Mouse (Mus musculus) erythroblast, embryonic 14.5 days (primary cell): ENCODE measurements around the gene Meis2. TPM values are rescaled to one million over a fixed set of nuclear protein-coding genes. Genes with fewer than 3 reads are reported as not detected.

ENCODE experiments used
- H3K27me3 ChIP-seq: 2 replicates; pipeline ENCODE4 v1.6.1; 2012; ENCODE audit warnings: inconsistent platforms; ENCODE audit not compliant: control insufficient read depth
- H3K36me3 ChIP-seq: 2 replicates; pipeline ENCODE4 v1.6.1; 2012; ENCODE audit warnings: mild to moderate bottlenecking, inconsistent platforms; ENCODE audit not compliant: control insufficient read depth
- H3K4me1 ChIP-seq: 2 replicates; pipeline ENCODE4 v1.6.1; 2012; ENCODE audit warnings: inconsistent platforms; ENCODE audit not compliant: control insufficient read depth
- H3K4me3 ChIP-seq: replicated peaks from 2 replicates; pipeline ENCODE3; 2012; ENCODE audit warnings: moderate library complexity, mild to moderate bottlenecking, inconsistent platforms
- H3K9me3 ChIP-seq: 2 replicates; pipeline ENCODE4 v1.6.1; 2012; ENCODE audit warnings: low read length, inconsistent platforms, mixed read lengths; ENCODE audit not compliant: control insufficient read depth
- GATA1 ChIP-seq: IDR thresholded peaks from 2 replicates; pipeline ENCODE4 v1.6.1; 2012; ENCODE audit warnings: low read length, inconsistent platforms, mixed read lengths
- TAL1 ChIP-seq: IDR thresholded peaks from 3 replicates; pipeline ENCODE4 v1.6.1; 2012; ENCODE audit warnings: low read length, inconsistent platforms, mixed read lengths
- polyA plus RNA-seq: library from polyadenylated mRNA; stranded (reverse); fragments of >175 nt; gene quantifications from 2 replicates; pipeline ENCODE4 v1.2.3, GENCODE M21; 2012

The Meis2 gene
- polyA plus RNA-seq, 1 experiment = not detected

DNA sequence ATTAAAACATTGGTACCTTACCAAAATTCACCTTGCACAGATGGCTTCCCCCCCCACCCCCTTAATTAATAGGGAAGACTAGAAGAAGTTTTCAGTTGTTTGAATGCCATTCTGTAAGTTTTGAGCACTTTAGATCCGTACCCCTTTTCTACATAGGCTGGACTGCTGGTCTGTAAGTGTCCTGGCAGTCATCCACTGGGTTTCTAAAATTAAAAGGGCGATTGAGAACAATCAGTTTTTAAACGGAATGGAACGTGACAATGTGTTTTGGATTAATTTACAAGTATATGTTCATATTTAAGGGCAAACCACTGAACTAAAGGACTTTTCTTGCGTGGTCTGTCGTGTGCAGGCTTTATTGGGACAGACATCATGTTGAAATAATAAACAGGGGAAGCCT lies 141.2 kb downstream of the Meis2 start:
- H3K27me3 ChIP-seq = no peaks in the 10 kb centered on the region
- H3K9me3 ChIP-seq = no peaks in the 10 kb centered on the region
- no peak overlapping the region for H3K4me3 ChIP-seq
- TF ChIP-seq GATA1 (no peak), TAL1 (no peak)
- no peaks in the 10 kb centered on the region for H3K4me1 ChIP-seq
- H3K36me3 ChIP-seq = no peaks in the 10 kb centered on the region

DNA sequence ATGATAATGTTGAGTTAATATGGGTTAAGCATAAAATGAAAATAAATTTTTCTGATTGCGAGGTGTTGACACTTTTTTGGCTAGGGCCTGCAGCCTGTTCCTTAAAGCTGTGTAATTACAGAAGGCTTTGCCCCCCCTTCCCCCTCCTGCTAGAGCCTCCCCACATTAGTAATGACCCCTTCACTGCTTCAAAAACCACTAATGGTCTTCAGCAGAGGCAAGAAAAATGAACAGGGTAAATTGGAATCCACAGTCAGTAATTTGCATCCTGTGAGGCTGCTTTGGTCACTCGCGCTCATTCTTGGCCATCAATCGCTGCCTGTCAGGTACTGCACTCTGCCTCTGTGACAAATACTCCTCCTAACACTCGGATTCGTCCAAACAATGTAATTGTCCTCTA lies 142.4 kb downstream of the Meis2 start:
- H3K4me3 ChIP-seq = no peak overlapping the region
- H3K4me1 ChIP-seq = no peaks in the 10 kb centered on the region
- no peaks in the 10 kb centered on the region for H3K9me3 ChIP-seq
- TF ChIP-seq TAL1 (no peak), GATA1 (no peak)
- H3K27me3 ChIP-seq = no peaks in the 10 kb centered on the region
- no peaks in the 10 kb centered on the region for H3K36me3 ChIP-seq

DNA sequence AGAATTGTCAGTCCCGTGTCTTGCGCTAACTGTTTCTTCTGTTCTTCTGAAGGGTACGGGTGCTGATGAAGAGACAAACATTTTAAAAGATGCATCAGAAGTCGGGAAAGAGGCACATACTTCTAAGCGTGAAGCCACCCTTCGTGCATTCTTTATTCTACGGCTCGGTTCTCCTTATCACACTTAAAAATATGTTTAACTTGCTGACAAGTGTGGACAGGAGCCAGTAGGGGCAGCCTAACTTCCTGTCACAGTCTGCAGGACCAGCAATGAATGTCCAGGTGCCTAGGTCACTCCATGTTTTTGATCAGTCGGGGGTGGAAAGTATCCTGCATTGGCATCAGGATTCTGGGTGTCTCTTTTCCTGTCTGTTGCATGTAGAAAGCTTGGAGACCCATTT lies 144.0 kb downstream of the Meis2 start:
- Histone ChIP-seq H3K27me3 (no peaks in the 10 kb centered on the region), H3K36me3 (no peaks in the 10 kb centered on the region), H3K9me3 (no peaks in the 10 kb centered on the region), H3K4me3 (no peak overlapping the region), H3K4me1 (no peaks in the 10 kb centered on the region)
- TF ChIP-seq GATA1 (no peak), TAL1 (no peak)

DNA sequence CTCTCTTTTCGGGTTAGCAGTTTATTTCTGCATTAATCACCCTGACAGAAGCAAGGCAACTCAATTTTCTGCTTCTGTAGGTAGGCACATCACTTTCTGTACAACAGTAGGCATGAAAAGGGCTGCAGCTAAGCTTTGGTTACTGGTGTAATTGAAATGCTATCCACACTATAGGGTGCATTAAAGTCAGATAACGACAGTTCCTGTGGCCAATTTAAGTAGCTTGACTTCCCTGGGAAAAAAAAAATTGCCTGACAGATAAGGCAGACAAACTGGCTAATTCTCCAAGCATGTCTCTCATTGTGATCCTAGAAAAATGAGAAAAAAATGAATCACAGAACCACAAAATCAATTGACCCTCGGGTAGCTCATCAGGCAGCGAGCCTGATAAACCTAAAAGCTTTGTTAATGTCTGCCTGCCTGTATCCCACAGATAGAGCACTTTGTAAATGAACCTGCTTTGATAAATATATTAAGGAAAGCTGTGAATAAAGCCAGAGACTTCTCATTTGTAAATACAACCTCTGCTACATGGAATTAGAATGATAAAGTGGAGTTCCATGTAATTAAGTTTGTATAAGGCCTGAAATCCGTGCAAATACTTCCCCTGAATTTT lies 145.2 kb downstream of the Meis2 start:
- no peak for TF ChIP-seq TAL1
- no peak for TF ChIP-seq GATA1
- Histone ChIP-seq H3K4me3 (no peak overlapping the region), H3K36me3 (no peaks in the 10 kb centered on the region), H3K4me1 (no peaks in the 10 kb centered on the region), H3K9me3 (no peaks in the 10 kb centered on the region), H3K27me3 (no peaks in the 10 kb centered on the region)

DNA sequence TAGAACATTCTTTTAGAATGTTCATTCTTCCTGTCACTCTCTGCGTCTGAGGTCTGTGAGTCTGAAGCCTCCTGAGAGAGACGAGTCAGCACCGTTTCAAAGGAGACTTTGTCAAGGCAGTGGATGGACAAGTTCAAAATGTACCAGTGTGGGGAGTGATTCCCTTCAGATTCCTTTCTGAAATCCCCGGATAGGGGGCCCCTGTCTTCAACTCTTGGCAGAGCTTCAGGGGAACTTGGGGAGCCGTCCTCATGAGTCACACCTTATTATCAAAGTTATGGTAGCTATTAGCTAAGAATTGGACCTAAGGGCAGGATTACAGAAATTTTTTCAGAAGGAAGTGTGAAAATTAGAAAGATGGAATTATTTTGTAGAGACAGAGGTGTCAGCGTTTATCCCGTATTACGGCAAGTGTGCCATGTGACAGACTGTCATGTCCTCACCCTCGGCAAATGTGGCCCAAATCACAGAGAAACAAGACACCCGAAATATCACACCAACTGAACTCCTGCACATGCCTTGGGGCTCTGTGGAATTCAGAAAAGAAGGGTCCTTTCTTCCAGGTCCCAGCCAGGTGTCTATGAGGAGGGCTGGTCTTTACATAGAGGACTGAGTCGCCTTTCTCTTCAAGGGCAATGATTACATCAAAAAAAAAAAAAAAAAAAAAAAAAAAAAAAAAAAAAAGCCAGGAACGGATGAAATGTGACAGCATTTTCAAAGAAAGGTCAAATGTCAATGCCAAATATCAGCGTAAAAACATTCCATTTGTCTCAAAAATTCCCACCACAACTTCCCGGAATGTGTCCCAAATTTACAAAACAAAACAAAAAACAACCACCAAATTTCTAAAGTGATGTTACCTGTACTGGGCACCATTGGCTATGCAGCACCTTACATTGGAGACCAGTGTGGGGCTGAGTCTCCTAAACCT lies 146.2 kb downstream of the Meis2 start:
- no peak overlapping the region for H3K4me3 ChIP-seq
- H3K4me1 ChIP-seq = no peaks in the 10 kb centered on the region
- H3K9me3 ChIP-seq = no peaks in the 10 kb centered on the region
- TF ChIP-seq GATA1 (no peak), TAL1 (no peak)
- H3K36me3 ChIP-seq = no peaks in the 10 kb centered on the region
- H3K27me3 ChIP-seq = no peaks in the 10 kb centered on the region

DNA sequence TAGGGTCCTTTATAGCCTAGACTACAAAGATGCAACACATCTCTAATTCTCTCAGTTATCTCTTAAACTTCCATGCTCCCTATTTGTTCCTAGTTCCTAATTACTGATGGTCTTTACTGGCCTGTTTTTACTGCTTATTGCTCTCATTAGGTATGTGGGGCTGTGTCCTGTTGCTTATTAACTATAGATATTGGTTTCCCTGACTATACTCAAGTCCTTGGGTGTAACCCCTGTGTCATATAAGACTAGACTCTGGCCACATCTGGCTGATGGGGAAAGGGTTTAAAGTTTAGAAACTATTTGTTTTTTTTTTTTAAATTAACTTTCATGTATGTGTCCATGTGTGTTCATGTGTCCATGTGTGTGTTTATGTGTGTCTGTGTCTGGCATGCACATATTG lies 147.1 kb downstream of the Meis2 start:
- Histone ChIP-seq H3K36me3 (no peaks in the 10 kb centered on the region), H3K9me3 (no peaks in the 10 kb centered on the region), H3K27me3 (no peaks in the 10 kb centered on the region), H3K4me3 (no peak overlapping the region), H3K4me1 (no peaks in the 10 kb centered on the region)
- TF ChIP-seq GATA1 (no peak), TAL1 (no peak)

DNA sequence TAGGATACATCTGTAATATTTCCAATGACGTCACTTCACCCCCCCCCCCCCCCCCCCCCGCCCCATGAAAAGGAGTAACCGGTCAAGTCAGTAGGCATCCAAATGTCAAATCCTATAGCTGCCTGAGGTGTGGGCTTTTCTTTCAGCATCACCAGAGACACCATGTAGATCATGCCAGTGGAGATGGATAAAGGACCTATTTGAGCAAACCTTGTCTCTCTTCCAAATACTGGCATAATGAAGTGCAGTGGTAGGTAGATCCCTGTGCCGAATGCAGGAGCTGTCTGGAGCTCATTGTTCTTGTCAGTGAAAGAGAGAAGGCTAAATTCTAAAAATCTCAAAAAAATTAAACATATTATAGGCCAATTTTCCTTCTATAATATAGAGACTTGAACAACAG lies 151.1 kb downstream of the Meis2 start:
- H3K9me3 ChIP-seq = no peaks in the 10 kb centered on the region
- H3K4me1 ChIP-seq = no peaks in the 10 kb centered on the region
- H3K27me3 ChIP-seq = no peaks in the 10 kb centered on the region
- no peak overlapping the region for H3K4me3 ChIP-seq
- no peaks in the 10 kb centered on the region for H3K36me3 ChIP-seq
- TF ChIP-seq GATA1 (no peak), TAL1 (no peak)

DNA sequence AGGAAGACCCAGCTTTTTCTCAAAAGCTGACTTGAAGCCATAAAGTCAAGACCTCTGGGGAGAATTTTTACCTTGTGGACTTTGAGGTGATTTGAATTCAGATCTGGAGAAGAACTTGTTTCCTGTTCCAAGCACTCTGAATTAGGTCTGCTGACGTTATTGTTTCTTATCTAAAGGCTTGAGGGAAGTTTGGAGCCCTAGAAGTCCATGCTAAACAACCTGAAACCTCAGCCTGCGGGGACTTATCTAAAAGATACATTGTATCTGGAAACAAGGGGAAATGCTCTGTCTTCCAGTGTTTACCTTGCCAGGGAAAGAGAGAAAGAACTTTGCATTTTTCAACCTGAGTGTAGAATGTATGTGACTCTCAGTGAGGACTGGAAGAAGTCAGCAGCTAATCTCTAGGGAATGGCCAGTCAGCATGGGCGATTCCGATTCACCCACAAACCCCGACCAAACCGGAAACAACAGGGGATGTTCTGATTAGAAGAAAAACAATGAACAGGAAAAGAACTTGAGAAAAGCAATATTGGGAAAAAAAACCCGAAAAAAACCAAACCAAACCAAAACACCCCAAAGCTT lies 152.6 kb downstream of the Meis2 start:
- no peaks in the 10 kb centered on the region for H3K4me1 ChIP-seq

DNA sequence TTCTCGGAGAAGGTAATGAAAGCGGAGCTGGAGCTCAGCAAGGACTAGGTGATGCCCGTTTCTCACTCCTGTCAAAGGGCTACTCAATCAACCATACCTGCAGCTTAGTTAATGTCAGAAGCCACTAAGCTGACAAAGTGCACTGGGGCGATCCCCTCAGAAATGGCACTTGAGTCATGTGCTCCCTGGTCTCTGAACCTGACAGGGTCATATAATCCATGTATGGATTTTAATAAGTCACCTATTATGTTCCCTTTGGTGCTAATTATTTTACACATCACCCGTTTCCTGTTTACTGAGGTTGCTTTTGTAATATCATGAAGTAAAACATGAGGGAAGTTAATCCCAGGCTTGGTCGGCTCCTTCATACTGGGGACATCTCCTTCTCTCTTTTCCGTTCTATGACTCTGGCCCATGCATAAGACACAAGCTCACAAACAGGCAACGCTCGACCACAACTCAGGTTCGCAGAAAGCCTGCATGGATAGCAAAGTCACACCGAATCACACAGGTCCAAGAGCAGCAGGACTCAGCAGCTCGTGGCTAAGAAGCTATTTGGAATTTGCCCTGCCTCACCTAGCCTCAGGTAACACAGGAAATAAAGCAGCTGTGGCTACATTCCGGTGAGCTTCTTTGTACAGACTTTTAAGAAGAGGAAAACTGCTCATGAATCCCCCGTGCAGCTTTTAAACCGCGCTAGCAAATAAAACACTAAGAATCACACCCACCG lies 153.6 kb downstream of the Meis2 start:
- Histone ChIP-seq H3K4me1 (no peaks in the 10 kb centered on the region), H3K9me3 (no peaks in the 10 kb centered on the region), H3K27me3 (no peaks in the 10 kb centered on the region), H3K4me3 (no peak overlapping the region), H3K36me3 (no peaks in the 10 kb centered on the region)
- TF ChIP-seq TAL1 (no peak), GATA1 (no peak)

More for the DNA sequence above, 152.6 kb downstream of the Meis2 start:
- Histone ChIP-seq H3K9me3 (no peaks in the 10 kb centered on the region), H3K36me3 (no peaks in the 10 kb centered on the region), H3K4me3 (no peak overlapping the region), H3K27me3 (no peaks in the 10 kb centered on the region)
- TF ChIP-seq TAL1 = no peak
- no peak for TF ChIP-seq GATA1
